Mouse (Mus musculus) lung, adult 2 months (tissue): ENCODE data around the gene Rap2a.

ENCODE experiments used
- CTCF ChIP-seq: fragments of 200-500 bp; IDR thresholded peaks from 2 replicates; pipeline ENCODE4 v1.5.1; 2011; ENCODE audit warnings: mild to moderate bottlenecking, low read length, control low read depth; ENCODE audit not compliant: insufficient read depth
- POLR2A ChIP-seq: fragments of 200-500 bp; IDR thresholded peaks from 2 replicates; pipeline ENCODE4 v1.6.1; 2011; ENCODE audit warnings: low read depth, mild to moderate bottlenecking, control low read depth, low read length, borderline replicate concordance; ENCODE audit errors: extremely low read depth

- no peak for TF ChIP-seq POLR2A
- TF ChIP-seq CTCF = no peak
Observed at GRCm38 (mm10) chr14:120466816-120467215, 11.4 kb upstream of the Rap2a start.
